Mouse (Mus musculus): ENCODE measurements around the gene Htr7. TPM values are rescaled to one million over a fixed set of nuclear protein-coding genes. Genes with fewer than 3 reads are reported as not detected.
A peak's percentile ranks its signal among the peaks of the same experiment; 100 is the strongest.

Htr7 gene
- total RNA-seq, 1 experiment from 2014 or later, result not detected

- DNase-seq, result no peak
Measured at GRCm38 (mm10) chr19:35957656-35958055, 99.7 kb downstream of the Htr7 start.

DNA sequence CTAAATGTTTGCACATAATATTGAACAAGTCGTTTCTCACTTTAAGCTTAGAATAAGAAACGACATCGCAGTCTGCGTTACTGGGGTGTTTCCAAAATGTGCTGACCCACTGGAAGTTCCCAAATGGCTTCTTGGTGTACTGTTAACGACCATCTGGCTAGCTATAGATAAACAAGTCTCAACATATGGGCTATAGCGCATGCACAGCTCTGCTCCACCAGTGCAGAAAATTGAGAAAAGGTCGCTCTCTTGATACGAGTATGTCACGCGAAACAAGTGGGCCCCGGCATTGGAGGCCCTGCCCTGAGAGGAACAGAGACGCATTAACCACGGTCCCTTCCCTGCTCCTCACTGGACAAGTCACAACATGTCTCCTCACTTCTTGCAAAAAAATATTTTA is 101.6 kb downstream of the Htr7 start:
- no peak for DNase-seq

DNA sequence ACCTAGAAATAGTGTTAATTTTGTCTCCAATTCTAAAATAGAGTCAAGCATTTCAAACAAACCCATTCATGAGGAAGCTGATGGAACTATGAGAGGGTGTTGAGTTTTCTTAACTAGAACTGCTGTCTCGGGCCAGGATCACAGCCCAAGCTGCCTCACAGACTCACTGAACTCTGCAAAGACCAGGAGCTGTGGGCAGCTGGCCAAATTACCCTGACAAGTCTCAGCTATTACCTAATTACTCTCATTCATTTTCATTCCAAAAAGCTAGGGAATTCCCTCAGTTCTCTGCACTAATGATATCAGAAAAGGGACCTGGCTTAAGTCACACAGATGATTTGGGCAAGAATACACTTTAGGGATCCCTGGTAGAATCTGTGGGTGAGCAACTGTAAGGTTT is 107.4 kb downstream of the Htr7 start:
- no peak for DNase-seq

- DNase-seq, result no peak
Measured at GRCm38 (mm10) chr19:35924961-35925495, 132.3 kb downstream of the Htr7 start.

DNA sequence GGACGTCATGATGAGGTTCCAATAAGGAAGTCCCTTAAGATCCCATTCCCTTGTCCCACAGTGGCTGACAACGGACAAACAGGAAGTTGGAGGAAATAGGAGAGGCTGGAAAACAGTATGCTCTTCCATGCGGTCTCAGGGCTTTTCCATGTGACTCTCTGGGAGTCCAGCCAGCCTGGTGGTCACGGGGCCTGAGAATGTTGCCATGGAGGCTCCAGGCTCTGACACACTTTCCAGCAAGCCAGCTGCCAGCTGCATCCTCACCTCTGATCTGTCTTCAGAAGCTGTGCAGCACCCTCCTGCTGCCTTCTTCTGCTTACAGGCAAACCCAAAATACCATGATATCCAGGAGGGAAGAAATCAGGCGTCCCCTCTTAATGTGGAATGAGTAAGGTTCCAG is 132.9 kb downstream of the Htr7 start:
- DNase-seq, result peak; percentile 16

Other genes starting within 250 kb of the Htr7 start
- 16.0 and 17.6 TPM in 2 replicates for gene Rpp30, start 26.2 kb upstream of the Htr7 start, total RNA-seq (2021)
- gene Ankrd1, start 62.6 kb upstream of the Htr7 start, total RNA-seq (2021), result not detected in 2 replicates

Measured in adrenal gland, postnatal 25 days (tissue).